Mouse (Mus musculus) neural tube, embryonic 14.5 days (tissue): ENCODE measurements at regions not wholly inside any gene's neighbourhood (a gene's known extent, or its start where the extent isn't known, plus 50 kb on each side); places are given as distances from the start of the nearest gene placed in this dataset.

Experiments used
- ATAC-seq: fragments of 200-750 bp; cut with Nextera tagmentation; 2 replicates; pipeline ENCODE4 v1.8.0; 2017; ENCODE audit warnings: low read depth, mild to moderate bottlenecking, moderate TSS enrichment, moderate library complexity
- H3K27ac ChIP-seq: fragments of 300-500 bp; sonication (generic); 2 replicates; pipeline ENCODE4 v1.5.1; 2014; ENCODE audit warnings: low read depth, mild to moderate bottlenecking, control low read depth, low read length, moderate library complexity, mixed read lengths
- H3K27me3 ChIP-seq: fragments of 300-500 bp; sonication (generic); 2 replicates; pipeline ENCODE4 v1.6.1; 2014; ENCODE audit warnings: low read length; ENCODE audit not compliant: control insufficient read depth, insufficient read depth
- H3K36me3 ChIP-seq: fragments of 300-500 bp; sonication (generic); 2 replicates; pipeline ENCODE4 v1.6.1; 2014; ENCODE audit warnings: low read length, mixed read lengths; ENCODE audit not compliant: control insufficient read depth, insufficient read depth
- H3K4me1 ChIP-seq: fragments of 300-500 bp; sonication (generic); 2 replicates; pipeline ENCODE4 v1.6.1; 2014; ENCODE audit warnings: low read length; ENCODE audit not compliant: control insufficient read depth, insufficient read depth
- H3K4me2 ChIP-seq: fragments of 300-500 bp; sonication (generic); 2 replicates; pipeline ENCODE4 v1.6.1; 2014; ENCODE audit warnings: mild to moderate bottlenecking, low read depth, low read length, control low read depth
- H3K4me3 ChIP-seq: fragments of 300-500 bp; sonication (generic); 2 replicates; pipeline ENCODE4 v1.5.1; 2014; ENCODE audit warnings: low read depth, low read length, control low read depth, mixed read lengths
- H3K9ac ChIP-seq: fragments of 300-500 bp; sonication (generic); replicated peaks from 2 replicates; pipeline ENCODE4 v1.6.1; 2014; ENCODE audit warnings: low read depth, mild to moderate bottlenecking, control low read depth, low read length, mixed read lengths
- H3K9me3 ChIP-seq: fragments of 300-500 bp; sonication (generic); 2 replicates; pipeline ENCODE4 v1.6.1; 2016; ENCODE audit warnings: low read length; ENCODE audit not compliant: control insufficient read depth
- WGBS: fragments of 180-500 bp; shearing (Covaris S2); extraction: QIAGEN DNeasy Blood & Tissue Kit; methylation state at CpG from one replicate; pipeline ENCODE4 v1.1.7; 2014; 5-methylcytosine and 5-hydroxymethylcytosine counted together

GRCm38 (mm10) chr5:119605444-119605843 lies 65.0 kb upstream of the Tbx3 start:
- Histone ChIP-seq H3K9ac (no peak overlapping the region), H3K4me2 (no peak overlapping the region), H3K36me3 (no peaks in the 10 kb centered on the region), H3K4me3 (no peak overlapping the region), H3K4me1 (no peaks in the 10 kb centered on the region), H3K9me3 (no peaks in the 10 kb centered on the region), H3K27ac (no peak overlapping the region), H3K27me3 (no peaks in the 10 kb centered on the region)
- WGBS: 19% methylated on average over 7 of the region's 7 CpGs
- ATAC-seq: no peak

- Histone ChIP-seq H3K9ac (no peak overlapping the region), H3K36me3 (no peaks in the 10 kb centered on the region), H3K4me3 (no peak overlapping the region), H3K27ac (no peak overlapping the region), H3K27me3 (no peaks in the 10 kb centered on the region), H3K4me1 (no peaks in the 10 kb centered on the region), H3K9me3 (no peaks in the 10 kb centered on the region), H3K4me2 (no peak overlapping the region)
- ATAC-seq: peak; percentile 70; the same call in 1 of the 2 replicates
- WGBS: 16% methylated on average over 6 of the region's 6 CpGs
Measured at GRCm38 (mm10) chr5:119613413-119613812, 57.1 kb upstream of the Tbx3 start.

GRCm38 (mm10) chr5:119613981-119614770 lies 56.3 kb upstream of the Tbx3 start:
- no peak overlapping the region for H3K27ac ChIP-seq
- 87% methylated on average over 10 of the region's 10 CpGs for WGBS
- H3K36me3 ChIP-seq: no peaks in the 10 kb centered on the region
- no peak for ATAC-seq
- H3K4me1 ChIP-seq: no peaks in the 10 kb centered on the region
- no peak overlapping the region for H3K4me2 ChIP-seq
- H3K9me3 ChIP-seq: no peaks in the 10 kb centered on the region
- no peak overlapping the region for H3K4me3 ChIP-seq
- H3K9ac ChIP-seq: no peak overlapping the region
- no peaks in the 10 kb centered on the region for H3K27me3 ChIP-seq

- H3K4me3 ChIP-seq: no peak overlapping the region
- ATAC-seq: no peak
- H3K27ac ChIP-seq: no peak overlapping the region
- H3K36me3 ChIP-seq: no peaks in the 10 kb centered on the region
- H3K4me1 ChIP-seq: no peaks in the 10 kb centered on the region
- WGBS: 56% methylated on average over 5 of the region's 5 CpGs
- no peak overlapping the region for H3K4me2 ChIP-seq
- H3K9ac ChIP-seq: no peak overlapping the region
- H3K9me3 ChIP-seq: no peaks in the 10 kb centered on the region
- no peaks in the 10 kb centered on the region for H3K27me3 ChIP-seq
Measured at GRCm38 (mm10) chr5:119615681-119616080, 54.8 kb upstream of the Tbx3 start.

GRCm38 (mm10) chr5:119617856-119618255 lies 52.6 kb upstream of the Tbx3 start:
- H3K4me2 ChIP-seq: no peak overlapping the region
- 90% methylated on average over 2 of the region's 2 CpGs for WGBS
- H3K27me3 ChIP-seq: no peaks in the 10 kb centered on the region
- no peaks in the 10 kb centered on the region for H3K36me3 ChIP-seq
- no peak for ATAC-seq
- no peak overlapping the region for H3K9ac ChIP-seq
- H3K4me3 ChIP-seq: no peak overlapping the region
- H3K9me3 ChIP-seq: no peaks in the 10 kb centered on the region
- H3K4me1 ChIP-seq: no peaks in the 10 kb centered on the region
- H3K27ac ChIP-seq: no peak overlapping the region

- Histone ChIP-seq H3K4me2 (no peak overlapping the region), H3K27me3 (0 out of 2 replicates have a peak, but pooled peaks cover 4% of the 10 kb centered on the region), H3K9me3 (no peaks in the 10 kb centered on the region), H3K36me3 (no peaks in the 10 kb centered on the region), H3K9ac (no peak overlapping the region), H3K4me1 (no peaks in the 10 kb centered on the region), H3K4me3 (no peak overlapping the region), H3K27ac (no peak overlapping the region)
- WGBS: 35% methylated on average over 8 of the region's 8 CpGs
- no peak for ATAC-seq
Measured at GRCm38 (mm10) chr5:119619906-119620305, 50.6 kb upstream of the Tbx3 start.
